Mouse (Mus musculus): ENCODE results near the gene Apol9b. TPM values are rescaled to one million over a fixed set of nuclear protein-coding genes. Genes with fewer than 3 reads are reported as not detected.
"Not testable (repeated sequence)": the region's sequence is repeated elsewhere in the genome, so short reads cannot be mapped to it uniquely, and the experiment has no call there.

Gene Apol9b
- 2.1 and 2.8 TPM in 2 replicates for polyA plus RNA-seq (2012; rRNA removed)

DNA sequence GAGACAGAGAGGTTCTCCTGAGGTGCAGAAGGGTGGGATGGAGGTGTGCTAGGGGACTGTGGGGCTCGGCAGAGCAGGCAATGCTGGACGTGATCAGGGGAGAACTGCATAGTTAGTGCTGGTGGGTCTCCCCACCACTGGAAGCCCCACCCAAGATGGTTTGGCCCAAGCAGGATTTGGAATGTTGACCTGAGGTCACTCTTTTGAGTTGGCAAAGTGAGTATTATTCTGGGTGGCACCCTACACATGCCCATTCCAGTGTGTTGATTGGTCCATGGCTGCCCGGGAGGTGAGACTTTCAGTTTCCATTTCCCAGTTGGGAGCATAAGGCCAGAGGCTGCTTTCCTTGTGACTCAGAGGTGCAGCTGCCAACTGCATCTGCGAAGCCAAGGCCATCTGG, at the start of gene Apol9b:
Gene Apol9b, plus strand, starts transcription at position 301 of the 400 bp plus-strand sequence.
- not testable (repeated sequence) for H3K27ac ChIP-seq (ENCODE audit: insufficient read depth, low read depth, low read length); DNase-seq; H3K4me1 ChIP-seq (ENCODE audit: control insufficient read depth, insufficient read depth, low read length); H3K36me3 ChIP-seq (ENCODE audit: control insufficient read depth, insufficient read depth, low read length); H3K27me3 ChIP-seq (replicated peaks; ENCODE audit: control insufficient read depth, insufficient read depth, low read length)
- WGBS = 86% methylated on average over 3 of the region's 4 CpGs
- H3K4me3 ChIP-seq (ENCODE audit: insufficient read depth, low read depth, low read length) = peak within 1 kb of the TSS; percentile 33; the same call in 1 of the 2 replicates

DNA sequence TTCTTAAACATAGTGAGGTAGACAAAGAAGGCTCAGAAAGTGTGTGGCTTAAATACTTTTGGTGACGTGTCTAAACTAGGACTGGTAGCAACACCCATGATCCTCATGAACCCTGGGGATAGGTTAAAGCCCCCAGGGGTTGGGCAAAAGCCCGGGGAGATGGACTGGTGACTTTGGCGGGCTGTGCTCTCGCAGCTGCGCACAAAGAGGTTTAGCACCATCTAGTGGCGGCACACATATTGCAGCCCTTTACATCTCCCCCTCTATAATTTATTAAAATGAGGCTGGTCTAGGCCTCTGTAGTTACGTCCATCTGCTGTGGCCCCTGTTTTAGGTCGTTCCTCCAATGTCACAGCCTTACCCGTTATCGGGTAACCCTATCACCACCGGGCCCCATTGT, 44.9 kb upstream of the Apol9b start:
- WGBS = 14% methylated on average over 11 of the region's 11 CpGs
- peak; percentile 19 for DNase-seq
- TF ChIP-seq CTCF (conservative IDR thresholded peaks at IDR 0.05; ENCODE audit: insufficient read depth, insufficient read length, low read depth, low read length) = peak; percentile 47
- not testable (repeated sequence) for H3K27me3 ChIP-seq (replicated peaks; ENCODE audit: control insufficient read depth, insufficient read depth, low read length); H3K36me3 ChIP-seq (ENCODE audit: control insufficient read depth, insufficient read depth, low read length); H3K27ac ChIP-seq (ENCODE audit: insufficient read depth, low read depth, low read length); H3K4me3 ChIP-seq (ENCODE audit: insufficient read depth, low read depth, low read length); H3K4me1 ChIP-seq (ENCODE audit: control insufficient read depth, insufficient read depth, low read length)

DNA sequence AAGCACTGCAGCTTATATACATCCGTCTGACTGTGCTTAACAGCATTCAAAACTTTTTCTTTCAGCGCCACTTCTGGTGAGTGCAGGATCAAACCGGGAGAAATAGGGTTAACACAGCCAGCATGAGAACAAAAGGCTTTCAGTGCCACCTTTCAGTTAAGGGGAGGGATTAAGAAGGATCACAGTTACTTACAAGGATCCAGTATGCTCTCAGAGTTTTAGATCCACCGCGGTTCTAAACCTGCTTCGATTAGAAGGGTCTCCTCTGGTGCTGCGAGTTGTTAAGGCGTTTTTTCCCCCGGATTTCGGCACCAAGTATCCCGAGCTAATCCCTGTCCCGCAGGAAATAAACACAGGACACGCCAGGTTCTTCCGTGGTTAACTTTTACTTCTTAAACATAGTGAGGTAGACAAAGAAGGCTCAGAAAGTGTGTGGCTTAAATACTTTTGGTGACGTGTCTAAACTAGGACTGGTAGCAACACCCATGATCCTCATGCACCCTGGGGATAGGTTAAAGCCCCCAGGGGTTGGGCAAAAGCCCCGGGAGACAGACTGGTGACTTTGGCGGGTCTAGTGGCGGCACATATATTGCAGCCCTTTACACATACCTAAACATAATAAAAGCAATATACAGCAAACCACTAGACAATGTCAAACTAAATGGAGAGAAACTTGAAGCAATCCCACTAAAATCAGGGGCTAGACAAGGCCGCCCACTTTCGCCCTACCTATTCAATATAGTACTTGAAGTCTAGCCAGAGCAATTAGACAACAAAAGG, 37.1 kb upstream of the Apol9b start:
- H3K36me3 ChIP-seq (ENCODE audit: control insufficient read depth, insufficient read depth, low read length); DNase-seq; H3K4me3 ChIP-seq (ENCODE audit: insufficient read depth, low read depth, low read length); H3K4me1 ChIP-seq (ENCODE audit: control insufficient read depth, insufficient read depth, low read length); H3K27me3 ChIP-seq (replicated peaks; ENCODE audit: control insufficient read depth, insufficient read depth, low read length); H3K27ac ChIP-seq (ENCODE audit: insufficient read depth, low read depth, low read length): not testable (repeated sequence)
- WGBS = 12% methylated on average over 20 of the region's 20 CpGs

DNA sequence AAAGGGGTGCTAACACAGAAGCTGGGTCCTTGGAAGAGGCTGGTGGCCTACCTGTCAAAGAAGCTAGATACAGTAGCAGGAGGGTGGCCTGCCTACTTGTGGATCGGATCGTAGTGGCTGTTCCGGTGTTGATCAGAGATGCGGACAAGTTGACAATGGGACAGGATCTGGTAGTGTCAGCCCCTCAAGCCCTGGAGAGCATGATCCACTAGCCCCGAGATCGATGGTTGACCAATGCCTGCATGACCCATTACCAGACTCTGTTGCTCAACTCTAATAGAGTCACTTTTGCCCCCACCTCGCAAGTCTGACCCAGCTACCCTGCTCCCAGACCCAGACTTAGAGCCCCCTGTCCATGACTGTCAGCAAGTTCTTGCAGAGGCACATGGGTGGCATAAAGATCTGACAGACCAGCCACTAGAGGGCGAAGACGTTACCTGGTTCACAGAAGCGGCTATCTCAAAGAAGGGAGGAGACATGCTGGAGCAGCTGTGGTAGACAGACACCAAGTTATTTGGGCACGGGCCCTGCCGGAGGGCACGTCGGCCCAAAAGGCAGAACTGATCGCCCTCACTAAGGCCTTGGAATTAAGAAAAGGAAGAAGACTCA, 34.0 kb upstream of the Apol9b start:
- not testable (repeated sequence) for H3K4me3 ChIP-seq (ENCODE audit: insufficient read depth, low read depth, low read length); H3K36me3 ChIP-seq (ENCODE audit: control insufficient read depth, insufficient read depth, low read length); H3K4me1 ChIP-seq (ENCODE audit: control insufficient read depth, insufficient read depth, low read length); H3K27me3 ChIP-seq (replicated peaks; ENCODE audit: control insufficient read depth, insufficient read depth, low read length); H3K27ac ChIP-seq (ENCODE audit: insufficient read depth, low read depth, low read length)
- DNase-seq = peak; percentile 28
- 41% methylated on average over 12 of the region's 15 CpGs for WGBS
- TF ChIP-seq CTCF (conservative IDR thresholded peaks at IDR 0.05; ENCODE audit: insufficient read depth, insufficient read length, low read depth, low read length) = peak; percentile 65

DNA sequence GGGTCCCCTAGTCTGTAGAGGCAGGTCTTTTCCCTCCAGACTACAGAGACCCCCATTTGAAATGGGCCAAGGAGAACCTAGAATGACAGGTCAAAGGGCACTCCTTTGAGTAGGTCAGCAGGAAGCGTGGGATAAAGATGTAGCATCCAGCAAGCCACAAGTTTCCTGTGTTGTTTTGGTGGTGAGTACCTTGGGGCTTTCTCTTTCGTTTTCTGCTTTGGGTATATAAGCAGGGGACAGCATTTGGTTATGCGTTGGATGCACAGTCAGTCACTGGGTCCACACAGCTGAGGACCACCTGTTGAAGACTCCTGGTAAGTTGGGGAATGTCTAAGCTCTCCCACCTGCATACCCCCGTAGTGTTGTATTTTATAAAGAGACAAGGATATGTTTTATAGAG, 30.2 kb upstream of the Apol9b start, which contains the start of gene Apol7e:
Gene Apol7e, plus strand, starts transcription at position 202 of the 400 bp plus-strand sequence.
- H3K4me1 ChIP-seq (ENCODE audit: control insufficient read depth, insufficient read depth, low read length); H3K36me3 ChIP-seq (ENCODE audit: control insufficient read depth, insufficient read depth, low read length); H3K27ac ChIP-seq (ENCODE audit: insufficient read depth, low read depth, low read length); H3K4me3 ChIP-seq (ENCODE audit: insufficient read depth, low read depth, low read length); H3K27me3 ChIP-seq (replicated peaks; ENCODE audit: control insufficient read depth, insufficient read depth, low read length); DNase-seq: not testable (repeated sequence)
- 77% methylated on average over 4 of the region's 4 CpGs for WGBS

DNA sequence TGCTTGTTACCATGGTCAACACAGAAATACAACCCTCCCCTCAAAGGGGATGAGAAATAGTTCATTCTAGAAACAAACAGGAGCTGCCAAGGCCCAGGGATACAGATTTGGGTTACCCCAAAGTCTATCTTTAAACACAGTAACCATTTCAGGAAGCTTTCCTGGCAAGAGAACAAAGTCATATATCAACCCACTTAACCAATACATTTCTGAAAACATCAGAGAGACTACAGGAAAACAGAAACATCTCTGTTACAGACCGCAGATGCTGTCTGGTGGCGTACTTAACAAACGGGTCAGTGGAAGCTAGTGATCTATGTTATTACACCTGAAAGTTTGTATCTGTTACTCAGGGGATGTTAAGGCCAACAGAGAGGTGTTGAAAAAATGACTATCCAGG, 23.5 kb upstream of the Apol9b start:
- not testable (repeated sequence) for H3K27ac ChIP-seq (ENCODE audit: insufficient read depth, low read depth, low read length); H3K27me3 ChIP-seq (replicated peaks; ENCODE audit: control insufficient read depth, insufficient read depth, low read length); DNase-seq; H3K4me1 ChIP-seq (ENCODE audit: control insufficient read depth, insufficient read depth, low read length); H3K4me3 ChIP-seq (ENCODE audit: insufficient read depth, low read depth, low read length); H3K36me3 ChIP-seq (ENCODE audit: control insufficient read depth, insufficient read depth, low read length)
- 62% methylated on average over 3 of the region's 3 CpGs for WGBS

DNA sequence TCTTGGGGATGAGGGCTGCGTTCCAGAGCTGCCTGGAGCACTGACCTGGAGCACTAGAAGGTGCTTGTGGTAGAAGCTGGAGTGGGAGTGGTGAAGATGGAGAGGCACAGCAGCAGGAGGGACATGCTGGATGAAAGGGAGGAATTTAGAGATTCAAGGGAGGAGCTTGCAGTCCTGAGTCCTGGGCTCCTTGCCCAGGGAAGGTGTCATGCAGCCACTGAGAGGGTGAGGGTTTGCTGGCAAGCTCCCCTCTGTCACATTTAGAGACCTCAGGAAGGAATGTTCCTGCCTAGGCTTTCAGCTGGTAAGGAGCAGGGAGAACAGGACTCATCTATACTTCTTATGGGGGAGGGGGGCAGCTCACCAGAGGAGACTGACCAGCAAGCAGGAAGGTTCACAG, 19.9 kb upstream of the Apol9b start:
- H3K27me3 ChIP-seq (replicated peaks; ENCODE audit: control insufficient read depth, insufficient read depth, low read length); H3K4me3 ChIP-seq (ENCODE audit: insufficient read depth, low read depth, low read length); H3K4me1 ChIP-seq (ENCODE audit: control insufficient read depth, insufficient read depth, low read length); DNase-seq; H3K36me3 ChIP-seq (ENCODE audit: control insufficient read depth, insufficient read depth, low read length); H3K27ac ChIP-seq (ENCODE audit: insufficient read depth, low read depth, low read length): not testable (repeated sequence)
- WGBS = 80% methylated on average over 1 of the region's 1 CpGs

DNA sequence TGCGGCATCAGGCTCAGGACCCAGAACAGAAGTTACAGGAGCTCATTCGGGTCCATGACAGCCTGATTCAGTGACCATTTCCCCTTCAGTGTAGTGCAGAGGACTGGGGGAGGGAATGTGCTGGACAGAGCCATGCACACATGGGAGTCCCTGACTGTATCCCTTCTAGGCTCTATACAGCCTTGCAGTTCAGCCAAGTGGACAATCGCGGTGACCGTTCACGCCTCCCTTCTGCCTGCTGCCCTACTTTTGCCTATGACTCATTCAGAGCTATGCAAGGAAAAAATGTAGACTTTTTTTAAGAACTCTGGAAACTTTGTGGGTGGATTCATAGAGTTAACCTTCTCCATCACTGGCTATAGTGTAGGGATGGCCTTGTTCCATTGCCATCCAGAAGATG, 10.6 kb upstream of the Apol9b start:
- DNase-seq; H3K4me3 ChIP-seq (ENCODE audit: insufficient read depth, low read depth, low read length); H3K27me3 ChIP-seq (replicated peaks; ENCODE audit: control insufficient read depth, insufficient read depth, low read length); H3K36me3 ChIP-seq (ENCODE audit: control insufficient read depth, insufficient read depth, low read length); H3K27ac ChIP-seq (ENCODE audit: insufficient read depth, low read depth, low read length); H3K4me1 ChIP-seq (ENCODE audit: control insufficient read depth, insufficient read depth, low read length): not testable (repeated sequence)
- 34% methylated on average over 5 of the region's 6 CpGs for WGBS

DNA sequence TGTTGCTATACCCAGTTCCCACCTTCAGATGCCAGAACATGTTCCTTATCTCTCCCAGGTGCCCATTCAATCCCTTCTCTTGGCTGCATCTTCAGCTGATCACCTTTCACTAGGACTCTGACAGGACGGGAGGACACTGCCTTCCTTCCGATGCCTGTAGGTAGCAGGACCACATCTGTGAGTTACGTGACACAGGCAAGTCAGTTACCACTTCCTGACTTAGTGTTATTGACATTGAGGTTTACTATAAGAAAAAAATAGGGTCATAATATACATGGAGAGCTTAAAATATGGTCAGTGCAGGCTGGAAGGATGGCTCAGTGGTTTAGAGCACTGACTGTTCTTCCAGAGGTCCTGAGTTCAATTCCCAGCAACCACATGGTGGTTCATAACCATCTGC, 7.3 kb upstream of the Apol9b start:
- H3K4me1 ChIP-seq (ENCODE audit: control insufficient read depth, insufficient read depth, low read length); H3K27me3 ChIP-seq (replicated peaks; ENCODE audit: control insufficient read depth, insufficient read depth, low read length); DNase-seq; H3K4me3 ChIP-seq (ENCODE audit: insufficient read depth, low read depth, low read length); H3K27ac ChIP-seq (ENCODE audit: insufficient read depth, low read depth, low read length); H3K36me3 ChIP-seq (ENCODE audit: control insufficient read depth, insufficient read depth, low read length): not testable (repeated sequence)
- WGBS = no CpG with 5 or more reads among the region's 3 CpGs

DNA sequence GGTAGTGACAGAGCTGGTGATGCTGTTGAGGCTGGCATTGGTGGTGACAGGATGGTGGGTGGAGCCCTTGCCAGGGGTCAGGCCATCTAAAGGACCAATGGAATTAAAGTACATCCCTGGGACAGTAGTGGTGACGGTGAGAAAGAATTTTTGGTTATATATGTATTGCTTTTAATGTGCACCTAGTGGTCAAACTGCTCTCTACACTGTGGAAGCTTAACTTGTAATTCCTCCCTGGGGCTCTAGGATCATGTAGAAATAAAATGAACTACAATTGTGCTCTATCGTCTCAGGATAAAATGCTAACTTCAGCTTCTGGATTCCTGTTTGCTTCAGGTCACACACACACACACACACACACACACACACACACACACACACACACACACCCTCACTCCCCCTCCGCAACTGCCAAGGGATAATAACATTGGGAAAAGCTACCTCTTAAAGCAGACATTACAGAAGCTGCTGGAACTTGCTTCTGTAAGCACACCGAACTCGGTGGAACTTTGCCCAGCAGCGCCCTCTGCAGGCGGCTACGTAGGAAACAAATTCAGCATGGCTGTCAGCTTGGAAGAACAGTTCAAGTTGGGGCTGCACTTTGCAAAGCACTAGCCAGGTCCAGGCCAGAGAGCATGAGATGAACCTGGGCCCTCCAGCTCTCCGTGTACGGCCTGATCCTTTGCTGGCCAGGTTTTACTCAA, 4.5 kb upstream of the Apol9b start:
- not testable (repeated sequence) for H3K27me3 ChIP-seq (replicated peaks; ENCODE audit: control insufficient read depth, insufficient read depth, low read length); H3K36me3 ChIP-seq (ENCODE audit: control insufficient read depth, insufficient read depth, low read length); H3K27ac ChIP-seq (ENCODE audit: insufficient read depth, low read depth, low read length); H3K4me3 ChIP-seq (ENCODE audit: insufficient read depth, low read depth, low read length); H3K4me1 ChIP-seq (ENCODE audit: control insufficient read depth, insufficient read depth, low read length); DNase-seq
- WGBS = 16% methylated on average over 3 of the region's 10 CpGs
